Comparison of ENCODE assay signal across 8 mouse cellular contexts in the genomic region with DNA sequence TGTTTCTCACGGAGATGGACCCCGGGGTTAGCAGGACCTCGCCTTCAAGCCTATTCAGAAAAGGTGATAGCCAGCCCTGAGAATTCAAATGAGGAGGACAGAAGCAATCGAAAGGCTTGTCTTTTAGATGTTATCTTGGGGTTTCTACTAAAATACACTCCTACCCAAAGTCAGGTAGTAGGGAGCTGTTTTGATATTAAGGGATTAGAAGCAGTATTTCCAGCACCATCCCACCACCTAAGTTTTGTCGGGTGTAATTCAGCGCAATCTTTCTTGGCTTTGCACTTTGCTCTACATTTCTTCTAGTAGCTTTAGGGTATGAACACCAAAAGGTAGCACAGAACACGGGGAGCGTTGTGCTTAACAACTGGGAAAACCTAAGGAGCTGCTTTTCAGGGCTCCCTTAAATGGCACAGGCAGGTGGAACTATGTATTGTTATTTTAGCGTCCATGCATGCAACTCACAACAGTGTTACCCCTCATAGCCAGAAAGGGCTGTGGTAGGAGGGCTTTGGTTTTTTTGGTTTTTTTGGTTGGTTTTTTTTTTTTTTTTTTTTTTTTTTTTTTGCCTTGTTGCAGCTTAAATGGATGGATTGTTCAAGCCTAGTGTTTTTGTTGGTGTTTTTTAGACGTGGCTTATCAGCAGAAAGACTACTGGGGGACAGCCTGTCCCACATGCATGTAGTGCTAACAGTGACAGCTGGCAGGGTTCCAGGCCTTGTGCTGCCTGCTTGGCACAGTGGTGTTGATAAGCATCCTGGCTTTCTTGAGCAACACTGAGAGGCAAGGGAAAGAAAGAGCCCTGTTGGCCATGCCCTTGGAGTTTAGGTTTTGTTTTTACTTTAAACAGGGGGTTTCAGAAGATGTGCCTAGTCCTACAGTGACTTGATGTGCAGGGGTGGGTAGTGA. TPM values are rescaled to one million over a fixed set of nuclear protein-coding genes. Genes with fewer than 3 reads are reported as not detected.
DNase-seq lines count a peak whose midpoint lies in the region; ATAC-seq lines count a peak whose summit lies in the region.

No protein-coding gene starts in this region.

- peak; percentile 44 to 49 for DNase-seq in left cerebral cortex, postnatal 14 days (ENCODE audit: low spot score in 2 of 2)
- no peak for DNase-seq in left cerebral cortex, adult 9 months (ENCODE audit: low spot score in 2 of 2)
- peak; percentile 80 for DNase-seq in adrenal gland, postnatal 10 days
- no peak for DNase-seq in forebrain, embryonic 10.5 days (ENCODE audit: extremely low spot score, low spot score)
- DNase-seq in kidney, adult 9 months, result peak; percentile 51
- DNase-seq in lung, postnatal 14 days, result peak; percentile 43
- DNase-seq in spleen, postnatal 4 days (ENCODE audit: low spot score in 2 of 2), result peak; percentile 78 to 86

- peak overlapping the region; percentile 92 for H3K27ac ChIP-seq in forebrain, embryonic 10.5 days

- H3K4me1 ChIP-seq in forebrain, embryonic 10.5 days, result peaks cover 31% of the 10 kb centered on the region

- WGBS in forebrain, embryonic 10.5 days, result 23% methylated on average over 10 of the region's 10 CpGs

- peaks cover 11% of the 10 kb centered on the region; the same call in 1 of the 2 replicates for H3K9me3 ChIP-seq in forebrain, embryonic 10.5 days

- H3K4me3 ChIP-seq in forebrain, embryonic 10.5 days, result peak overlapping the region; percentile 81

- ATAC-seq in granulocyte monocyte progenitor cell, adult 5-6 weeks (replicated peaks; ENCODE audit: poor library complexity, severe bottlenecking), result no peak

- H3K27me3 ChIP-seq in forebrain, embryonic 10.5 days (ENCODE audit: poor library complexity, severe bottlenecking), result no peaks in the 10 kb centered on the region

- intact Hi-C loops in left cerebral cortex, postnatal 14 days (cut with DNase I), result no loop called here

- H3K36me3 ChIP-seq in forebrain, embryonic 10.5 days (replicated peaks), result peaks cover 27% of the 10 kb centered on the region

RNA-seq across cellular contexts. Expression of a gene that starts 1.1 kb away (rescaled TPM):
- 10 to 100 TPM; 44.9 to 52.0 TPM for total RNA-seq in left cerebral cortex, postnatal 14 days (2021)
- 10 to 100 TPM; 16.8 to 22.4 TPM for total RNA-seq in adrenal gland, postnatal 10 days (2021)
- polyA plus RNA-seq in forebrain, embryonic 10.5 days (2016; fragmentation: Nextera tagmentation; extraction: Ambion mirVana), result 37.3 and 42.7 TPM in 2 replicates
- 11.6 and 12.7 TPM in 2 replicates for total RNA-seq in granulocyte monocyte progenitor cell, adult 5-6 weeks (2014; fragmentation: Nextera tagmentation)
- total RNA-seq in granulocyte monocyte progenitor cell, adult 5-6 weeks (2017), result 8.1 and 9.2 TPM in 2 replicates

RNA-seq across cellular contexts. Expression of a gene that starts 15.4 kb away (rescaled TPM):
- total RNA-seq in left cerebral cortex, postnatal 14 days (2021), result under 1 TPM; 0.26 to 0.61 TPM
- total RNA-seq in adrenal gland, postnatal 10 days (2021), result 1 to 10 TPM in 1 of 2 experiments, under 1 TPM in 1; 0.97 to 1.7 TPM
- polyA plus RNA-seq in forebrain, embryonic 10.5 days (2016; fragmentation: Nextera tagmentation; extraction: Ambion mirVana), result 0.05 and 0.14 TPM in 2 replicates
- total RNA-seq in granulocyte monocyte progenitor cell, adult 5-6 weeks (2014; fragmentation: Nextera tagmentation), result 0.58 TPM in 1 of 2 replicates, not detected in the other
- total RNA-seq in granulocyte monocyte progenitor cell, adult 5-6 weeks (2017), result 0.04 and 0.26 TPM in 2 replicates

RNA-seq across cellular contexts. Expression of a gene that starts 24.7 kb away (rescaled TPM):
- 10 to 100 TPM; 39.9 to 42.5 TPM for total RNA-seq in left cerebral cortex, postnatal 14 days (2021)
- 10 to 100 TPM; 64.6 to 72.0 TPM for total RNA-seq in adrenal gland, postnatal 10 days (2021)
- 21.2 and 22.7 TPM in 2 replicates for polyA plus RNA-seq in forebrain, embryonic 10.5 days (2016; fragmentation: Nextera tagmentation; extraction: Ambion mirVana)
- total RNA-seq in granulocyte monocyte progenitor cell, adult 5-6 weeks (2014; fragmentation: Nextera tagmentation), result 20.3 and 38.0 TPM in 2 replicates
- total RNA-seq in granulocyte monocyte progenitor cell, adult 5-6 weeks (2017), result 8.4 and 15.5 TPM in 2 replicates

RNA-seq across cellular contexts. Expression of a gene that starts 28.5 kb away (rescaled TPM):
- total RNA-seq in left cerebral cortex, postnatal 14 days (2021), result 1 to 10 TPM; 6.6 to 8.1 TPM
- 10 to 100 TPM; 13.5 to 17.0 TPM for total RNA-seq in adrenal gland, postnatal 10 days (2021)
- 14.3 and 14.8 TPM in 2 replicates for polyA plus RNA-seq in forebrain, embryonic 10.5 days (2016; fragmentation: Nextera tagmentation; extraction: Ambion mirVana)
- total RNA-seq in granulocyte monocyte progenitor cell, adult 5-6 weeks (2014; fragmentation: Nextera tagmentation), result 7.4 and 13.4 TPM in 2 replicates
- 2.6 and 5.5 TPM in 2 replicates for total RNA-seq in granulocyte monocyte progenitor cell, adult 5-6 weeks (2017)

RNA-seq across cellular contexts. Expression of a gene that starts 32.6 kb away (rescaled TPM):
- under 1 TPM; 0.11 to 0.19 TPM for total RNA-seq in left cerebral cortex, postnatal 14 days (2021)
- total RNA-seq in adrenal gland, postnatal 10 days (2021), result under 1 TPM; 0.75 to 0.82 TPM
- 0.34 and 0.90 TPM in 2 replicates for polyA plus RNA-seq in forebrain, embryonic 10.5 days (2016; fragmentation: Nextera tagmentation; extraction: Ambion mirVana)
- not detected in 2 replicates for total RNA-seq in granulocyte monocyte progenitor cell, adult 5-6 weeks (2014; fragmentation: Nextera tagmentation)
- total RNA-seq in granulocyte monocyte progenitor cell, adult 5-6 weeks (2017), result 0.15 and 0.34 TPM in 2 replicates

Comparison
In these comparisons a context has a peak if more than half of its experiments do, and no peak if none do; other contexts are left out.
1. DNase-seq: peak in left cerebral cortex, postnatal 14 days (2 of 2), adrenal gland, postnatal 10 days (single experiment), kidney, adult 9 months (single experiment), lung, postnatal 14 days (single experiment) and spleen, postnatal 4 days (2 of 2); none in left cerebral cortex, adult 9 months (0 of 2) and forebrain, embryonic 10.5 days (single experiment).